Mouse (Mus musculus): ENCODE measurements around the gene Cd79a.

Gene Cd79a

GRCm38 (mm10) chr7:24897224-24897623, at the start of gene Cd79a:
Cd79a (plus strand) TSS chr7:24897381.
- no peak for DNase-seq

- DNase-seq: no peak
Observed at GRCm38 (mm10) chr7:24850162-24850561, 47.0 kb upstream of the Cd79a start.

- no peak for DNase-seq
Observed at GRCm38 (mm10) chr7:24850899-24851303, 46.3 kb upstream of the Cd79a start.

GRCm38 (mm10) chr7:24851596-24852325, 45.4 kb upstream of the Cd79a start:
- no peak for DNase-seq

GRCm38 (mm10) chr7:24852557-24853232, 44.5 kb upstream of the Cd79a start:
- no peak for DNase-seq

- no peak for DNase-seq
Observed at GRCm38 (mm10) chr7:24853233-24853563, 44.0 kb upstream of the Cd79a start.

- DNase-seq: no peak
Observed at GRCm38 (mm10) chr7:24853695-24854094, 43.5 kb upstream of the Cd79a start.

GRCm38 (mm10) chr7:24856460-24857120, 40.6 kb upstream of the Cd79a start:
- DNase-seq: peak; percentile 54

- DNase-seq: no peak
Observed at GRCm38 (mm10) chr7:24859234-24859633, 37.9 kb upstream of the Cd79a start.

- DNase-seq: no peak
Observed at GRCm38 (mm10) chr7:24861913-24862312, 35.3 kb upstream of the Cd79a start, which contains the start of gene Gm9844. Gm9844 (plus strand) TSS chr7:24862213.

GRCm38 (mm10) chr7:24862853-24863252, 34.3 kb upstream of the Cd79a start:
- DNase-seq: no peak

- no peak for DNase-seq
Observed at GRCm38 (mm10) chr7:24864156-24864555, 33.0 kb upstream of the Cd79a start.

- DNase-seq: no peak
Observed at GRCm38 (mm10) chr7:24869080-24869479, 28.1 kb upstream of the Cd79a start.

GRCm38 (mm10) chr7:24869532-24870165, 27.5 kb upstream of the Cd79a start, which contains the start of the genes Lypd4 and Dmrtc2:
Lypd4 (minus strand) TSS chr7:24869941.
Dmrtc2 (plus strand) TSS chr7:24870057.
- peak; percentile 49 for DNase-seq

- DNase-seq: no peak
Observed at GRCm38 (mm10) chr7:24877588-24877987, 19.6 kb upstream of the Cd79a start.

GRCm38 (mm10) chr7:24879620-24880019, 17.6 kb upstream of the Cd79a start:
- DNase-seq: no peak

- no peak for DNase-seq
Observed at GRCm38 (mm10) chr7:24882416-24883199, 14.6 kb upstream of the Cd79a start.

GRCm38 (mm10) chr7:24883896-24884692, 13.1 kb upstream of the Cd79a start, which contains the start of gene Rps19:
Rps19 (plus strand) TSS chr7:24884371.
- peak; percentile 100 for DNase-seq

GRCm38 (mm10) chr7:24884693-24885291, 12.4 kb upstream of the Cd79a start:
- no peak for DNase-seq

- DNase-seq: no peak
Observed at GRCm38 (mm10) chr7:24885468-24886307, 11.5 kb upstream of the Cd79a start.
